ENCODE assay signal across 20 mouse cellular contexts in genomic region chr3:132815497-132816326, GRCm38 (mm10).
"Had no signal": no experiment of that assay in that cellular context is flagged by ENCODE, and none has a peak within 500 bp of the region (broad histone marks: within the 10 kb centered on the region; RNA-seq: fewer than 3 reads in every experiment).

No protein-coding gene starts in this region.

- H3K27me3 ChIP-seq: kidney, embryonic 15.5 days; limb, embryonic 12.5 days; limb, embryonic 15.5 days; megakaryocyte, embryonic 14.5 days; midbrain, embryonic 13.5 days; neural tube, embryonic 13.5 days; stomach, embryonic 15.5 days had no signal

- H3K9ac ChIP-seq: kidney, embryonic 15.5 days; limb, embryonic 12.5 days; limb, embryonic 15.5 days; liver, embryonic 14.5 days; midbrain, embryonic 13.5 days; neural tube, embryonic 13.5 days; stomach, embryonic 15.5 days had no signal

- H3K4me1 ChIP-seq: limb, embryonic 12.5 days; limb, embryonic 15.5 days; midbrain, embryonic 13.5 days; neural tube, embryonic 13.5 days had no signal

- DNase-seq: kidney, adult 11 months; kidney, postnatal 10 days; left cerebral cortex, postnatal 4 days; lung, adult 2 months; retina, postnatal 1 day; right cerebral cortex, postnatal 25 days; spleen, adult 18-20 months; thymus, postnatal 36 days had no signal

- H3K36me3 ChIP-seq: neural tube, embryonic 13.5 days; stomach, embryonic 15.5 days had no signal

- ATAC-seq: midbrain, embryonic 13.5 days; midbrain, embryonic 16.5 days had no signal

- H3K4me2 ChIP-seq: kidney, embryonic 15.5 days; limb, embryonic 12.5 days; limb, embryonic 15.5 days; midbrain, embryonic 13.5 days; neural tube, embryonic 13.5 days; stomach, embryonic 15.5 days had no signal

- H3K4me3 ChIP-seq: kidney, embryonic 15.5 days; limb, embryonic 12.5 days; limb, embryonic 15.5 days; midbrain, embryonic 10.5 days; midbrain, embryonic 13.5 days; myocyte; neural tube, embryonic 13.5 days; stomach, embryonic 15.5 days had no signal

- H3K9me3 ChIP-seq: kidney, embryonic 15.5 days; limb, embryonic 12.5 days; limb, embryonic 15.5 days; megakaryocyte, embryonic 14.5 days; midbrain, embryonic 10.5 days; midbrain, embryonic 13.5 days; neural tube, embryonic 13.5 days; stomach, embryonic 15.5 days had no signal

- H3K27ac ChIP-seq: kidney, embryonic 15.5 days; limb, embryonic 12.5 days; limb, embryonic 15.5 days; liver, embryonic 14.5 days; macrophage; midbrain, embryonic 10.5 days; midbrain, embryonic 13.5 days; neural tube, embryonic 13.5 days; stomach, embryonic 15.5 days had no signal
